Mouse (Mus musculus): ENCODE measurements at regions not wholly inside any gene's neighbourhood (a gene's known extent, or its start where the extent isn't known, plus 50 kb on each side); places are given as distances from the start of the nearest gene placed in this dataset.
"Not testable (repeated sequence)": the region's sequence is repeated elsewhere in the genome, so short reads cannot be mapped to it uniquely, and the experiment has no call there.

GRCm38 (mm10) chr4:29282169-29282568, 469.2 kb downstream of the Epha7 start:
- no peak for DNase-seq (ENCODE audit: low spot score in 2 of 2)

DNA sequence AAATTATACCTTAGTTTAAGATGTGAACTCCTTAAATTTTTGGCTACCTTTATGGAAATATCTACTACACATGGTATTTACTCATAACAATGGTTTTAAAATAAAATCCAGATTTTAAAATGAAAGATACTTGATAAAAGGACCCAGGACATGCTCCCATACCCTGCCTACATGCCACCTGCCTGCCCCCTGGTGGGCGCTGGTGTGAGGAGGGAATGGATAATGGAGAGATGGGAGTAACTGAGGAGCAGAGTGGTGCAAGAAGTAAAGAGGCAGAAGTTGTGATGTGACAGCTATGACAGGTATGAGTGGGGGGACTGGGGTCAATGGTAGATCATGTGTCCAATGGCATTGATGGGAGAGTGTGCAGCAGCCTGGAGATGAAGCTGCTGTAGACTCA, 488.4 kb downstream of the Epha7 start:
- peak in 1 of 2 experiments; percentile 17 for DNase-seq (ENCODE audit: low spot score in 2 of 2)

- DNase-seq (ENCODE audit: low spot score in 2 of 2): no peak
Measured at GRCm38 (mm10) chr4:29303951-29304350, 491.0 kb downstream of the Epha7 start.

DNA sequence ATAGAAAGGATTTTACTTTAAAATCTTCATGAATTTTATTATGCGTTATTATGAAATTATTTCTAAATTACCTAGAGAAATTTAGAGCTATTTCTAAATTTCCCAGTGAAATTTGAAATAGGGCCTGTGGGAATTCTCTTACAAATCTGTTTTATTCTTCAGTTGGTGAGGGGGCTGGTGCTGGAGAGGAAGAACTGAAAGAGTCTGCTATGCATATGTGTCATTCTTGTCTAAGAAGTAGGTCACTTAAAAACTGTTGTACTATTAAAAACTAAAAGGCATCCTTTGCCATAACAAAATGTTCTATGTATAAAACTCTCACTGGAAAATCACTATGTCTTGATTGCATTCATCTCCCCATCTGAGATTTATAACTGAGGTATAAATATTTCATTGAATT, 494.3 kb downstream of the Epha7 start:
- no peak for DNase-seq (ENCODE audit: low spot score in 2 of 2)

- no peak for DNase-seq (ENCODE audit: low spot score in 2 of 2)
Measured at GRCm38 (mm10) chr4:29323921-29324320, 511.0 kb downstream of the Epha7 start.

DNA sequence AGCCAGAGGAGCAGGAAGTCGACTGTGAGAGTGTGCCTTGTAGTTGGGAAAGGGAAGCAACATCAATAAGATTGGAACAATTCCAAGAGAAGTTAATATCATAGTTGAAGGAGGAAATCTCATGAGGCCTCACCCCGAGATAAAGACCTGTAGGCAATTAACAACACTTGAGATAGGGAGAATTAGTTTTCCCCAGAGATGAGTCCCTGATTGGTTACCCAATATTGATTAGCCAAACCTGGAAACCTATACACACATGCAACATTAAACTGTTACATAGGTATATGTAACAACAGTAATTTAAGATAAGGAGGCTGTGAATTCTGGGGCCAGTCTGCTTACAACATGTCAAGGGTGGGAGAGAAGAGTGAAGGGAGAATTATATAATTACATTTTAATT, 516.2 kb downstream of the Epha7 start:
- DNase-seq (ENCODE audit: low spot score in 2 of 2): no peak

DNA sequence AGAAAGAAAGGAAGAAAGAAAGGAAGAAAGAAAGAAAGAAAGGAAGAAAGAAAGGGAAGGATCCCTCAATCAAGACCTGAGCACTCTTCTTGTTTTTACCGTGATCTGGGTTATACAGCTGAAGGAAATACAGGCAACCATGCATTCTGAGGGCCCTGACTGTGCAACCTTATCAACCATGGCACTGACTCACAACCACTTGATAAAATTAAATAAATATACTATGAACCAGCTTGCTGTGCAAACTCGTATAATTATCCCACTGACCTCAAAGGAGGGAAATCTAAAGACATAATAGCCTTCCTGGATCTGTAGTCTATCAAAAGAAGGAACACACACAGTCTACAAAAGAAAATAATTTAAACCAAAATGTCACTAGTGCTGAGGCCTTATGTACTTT, 518.8 kb downstream of the Epha7 start:
- DNase-seq (ENCODE audit: low spot score in 2 of 2): no peak

GRCm38 (mm10) chr4:29337245-29337644, 524.3 kb downstream of the Epha7 start:
- DNase-seq (ENCODE audit: low spot score in 2 of 2): no peak

- DNase-seq (ENCODE audit: low spot score in 2 of 2): no peak
Measured at GRCm38 (mm10) chr4:29362191-29362590, 549.3 kb downstream of the Epha7 start.

DNA sequence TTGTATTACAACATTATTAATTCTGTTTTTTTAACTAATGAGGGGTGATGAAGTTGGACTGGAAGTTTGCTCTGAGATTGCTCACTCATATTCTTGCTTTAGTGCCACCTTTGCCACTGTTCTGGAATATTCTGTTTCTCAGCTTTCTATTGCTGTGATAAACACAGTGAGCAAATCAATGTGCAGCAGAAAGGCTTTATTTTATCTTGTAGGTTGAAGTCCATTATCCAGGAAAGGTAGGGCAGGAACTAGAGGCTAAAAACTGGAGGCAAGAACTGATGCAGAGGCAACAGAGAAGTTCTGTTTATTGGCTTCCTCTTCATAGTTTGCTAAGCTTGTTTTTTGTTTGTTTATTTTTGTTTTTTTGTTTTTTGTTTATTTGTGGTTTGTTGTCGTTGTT, 576.4 kb downstream of the Epha7 start:
- no peak for DNase-seq (ENCODE audit: low spot score in 2 of 2)

GRCm38 (mm10) chr4:29390333-29390732, 577.4 kb downstream of the Epha7 start:
- no peak for DNase-seq (ENCODE audit: low spot score in 2 of 2)

- DNase-seq (ENCODE audit: low spot score in 2 of 2): no peak
Measured at GRCm38 (mm10) chr4:29402143-29402542, 589.2 kb downstream of the Epha7 start.

DNA sequence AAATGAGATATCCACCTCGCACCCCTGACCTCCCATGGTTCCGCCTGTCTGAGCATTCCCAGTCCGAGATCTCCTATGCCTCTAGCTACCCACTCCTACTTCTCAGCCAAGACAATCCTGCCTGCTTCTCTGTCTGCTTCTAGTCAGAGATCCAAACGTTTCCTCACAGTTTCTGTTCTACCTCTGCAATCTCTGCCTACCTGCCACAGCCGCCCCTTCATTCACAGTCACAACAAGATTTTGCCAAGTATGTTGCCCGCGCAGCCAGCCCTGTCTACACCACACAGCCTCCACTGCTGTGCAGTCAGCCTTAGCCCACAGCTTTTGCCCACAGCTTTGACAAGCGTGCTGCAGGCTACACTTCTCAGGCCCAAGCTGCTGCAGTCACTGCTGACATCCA, 601.7 kb downstream of the Epha7 start:
- DNase-seq (ENCODE audit: low spot score in 2 of 2): no peak

DNA sequence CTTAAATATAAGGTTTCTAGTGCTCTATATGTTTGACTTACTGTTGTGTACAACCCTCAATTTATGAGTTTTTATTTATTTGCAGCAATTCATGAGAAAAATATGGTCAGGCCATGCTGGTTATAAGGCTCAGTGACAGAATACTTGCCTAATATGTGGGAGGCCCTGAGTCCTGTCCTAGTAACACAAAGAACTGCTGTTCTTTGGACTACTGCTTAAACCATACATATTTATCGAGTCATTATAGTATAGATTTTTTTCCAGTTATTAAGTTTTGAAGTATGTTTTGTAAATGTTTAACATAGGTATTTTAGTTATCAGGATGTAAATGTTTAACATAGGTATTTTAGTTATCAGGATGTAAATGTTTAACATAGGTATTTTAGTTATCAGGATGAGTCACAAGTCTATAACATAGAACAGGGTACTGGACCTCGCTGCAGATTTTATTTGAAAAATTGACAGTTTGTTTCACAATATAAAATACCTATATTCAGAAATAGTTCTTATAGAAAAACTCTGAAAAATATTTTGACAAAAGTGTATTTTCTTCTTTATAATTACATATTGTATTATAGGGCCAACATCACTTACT, 607.4 kb downstream of the Epha7 start:
- DNase-seq (ENCODE audit: low spot score in 2 of 2): no peak

- DNase-seq (ENCODE audit: low spot score in 2 of 2): not testable (repeated sequence)
Measured at GRCm38 (mm10) chr4:29431493-29431892, 618.6 kb downstream of the Epha7 start.

GRCm38 (mm10) chr4:29463329-29463728, 650.4 kb downstream of the Epha7 start:
- DNase-seq (ENCODE audit: low spot score in 2 of 2): no peak

DNA sequence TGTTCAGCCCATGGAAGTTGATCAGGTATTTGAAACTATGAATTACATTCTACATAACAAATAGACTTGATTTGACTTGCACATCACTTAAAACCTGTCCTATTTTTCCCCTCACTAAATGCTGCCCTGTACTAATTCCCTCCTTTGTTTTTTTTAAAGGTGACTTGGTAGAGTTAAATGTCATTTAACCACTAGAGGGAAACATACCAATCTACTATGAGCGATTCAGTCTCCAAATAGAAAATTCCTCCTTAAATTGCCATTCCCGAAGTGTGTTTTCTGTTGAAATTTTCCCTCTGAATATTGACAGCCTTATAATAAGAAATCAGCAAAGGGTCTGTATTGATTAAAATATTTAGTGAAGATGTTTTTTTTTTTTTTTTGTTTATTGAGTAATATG, 653.4 kb downstream of the Epha7 start:
- no peak for DNase-seq (ENCODE audit: low spot score in 2 of 2)

GRCm38 (mm10) chr4:29480384-29481092, 667.6 kb downstream of the Epha7 start:
- no peak for DNase-seq (ENCODE audit: low spot score in 2 of 2)

- DNase-seq (ENCODE audit: low spot score in 2 of 2): no peak
Measured at GRCm38 (mm10) chr4:29481093-29481715, 668.3 kb downstream of the Epha7 start.

DNA sequence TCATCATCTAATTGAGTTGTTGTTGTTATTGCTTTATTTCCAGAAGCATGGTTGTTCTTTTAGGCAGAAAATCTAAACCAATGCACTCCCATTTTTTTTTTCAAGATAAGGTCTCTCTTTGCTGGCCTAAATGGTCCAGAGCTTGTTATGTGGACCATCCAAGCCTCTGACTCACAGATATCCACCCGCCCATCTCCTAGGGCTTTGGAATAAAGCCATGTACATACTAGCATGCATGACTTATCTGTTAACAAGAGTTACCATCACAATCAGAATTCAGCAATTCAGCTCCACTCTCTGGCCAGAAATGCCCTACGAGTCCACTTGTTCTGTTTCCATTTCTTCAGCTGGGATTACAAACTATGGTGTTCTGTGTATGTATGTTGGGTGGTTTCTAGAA, 669.5 kb downstream of the Epha7 start:
- DNase-seq (ENCODE audit: low spot score in 2 of 2): no peak

DNA sequence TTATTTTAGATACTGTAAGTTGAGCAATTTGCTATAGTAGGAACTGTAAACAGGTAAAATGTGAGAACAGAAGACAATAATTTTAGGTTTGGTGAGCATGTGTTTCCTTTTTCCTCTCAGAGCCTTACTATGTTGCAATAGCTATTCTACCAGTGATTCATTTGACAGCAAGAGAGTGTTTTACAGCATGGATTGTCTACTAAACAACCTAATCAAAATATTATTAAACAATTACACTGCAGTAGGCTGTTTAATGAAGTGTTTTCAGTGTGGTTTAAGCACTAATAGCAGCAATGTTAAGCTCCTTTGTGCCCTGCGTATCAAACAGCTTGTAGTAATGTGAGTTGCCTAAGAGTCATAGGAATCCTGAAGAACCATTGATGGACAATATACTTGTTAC, 687.9 kb downstream of the Epha7 start:
- no peak for DNase-seq (ENCODE audit: low spot score in 2 of 2)

- no peak for DNase-seq (ENCODE audit: low spot score in 2 of 2)
Measured at GRCm38 (mm10) chr4:29525051-29525450, 712.1 kb downstream of the Epha7 start.

Data from gastrocnemius, postnatal 4 days (tissue).